Mouse (Mus musculus) C2C12 (cell line): ENCODE measurements around the gene Gnao1. TPM values are rescaled to one million over a fixed set of nuclear protein-coding genes. Genes with fewer than 3 reads are reported as not detected.

Experiments
- H3K27me3 ChIP-seq: one replicate; pipeline ENCODE4 v1.6.1; 2011; ENCODE audit not compliant: control insufficient read depth, insufficient read depth, insufficient read length
- H3K36me3 ChIP-seq: one replicate; pipeline ENCODE4 v1.6.1; 2011; ENCODE audit not compliant: control insufficient read depth, insufficient read depth
- H3K4me3 ChIP-seq: one replicate; pipeline ENCODE4 v1.5.1; 2011; ENCODE audit warnings: mild to moderate bottlenecking, control low read depth; ENCODE audit not compliant: poor library complexity, insufficient read depth, severe bottlenecking
- H3K79me2 ChIP-seq: one replicate; pipeline ENCODE4 v1.6.1; 2011; ENCODE audit not compliant: control insufficient read depth, insufficient read depth
- H3K79me3 ChIP-seq: one replicate; pipeline ENCODE4 v1.6.1; 2011; ENCODE audit warnings: low read depth, control low read depth
- H3ac ChIP-seq: one replicate; pipeline ENCODE3; 2011; ENCODE audit warnings: low read depth; ENCODE audit not compliant: control insufficient read depth, insufficient read length
- CEBPB ChIP-seq: IDR thresholded peaks from one replicate; pipeline ENCODE4 v1.6.1; 2011; ENCODE audit warnings: low read depth, mild to moderate bottlenecking, control low read depth, moderate library complexity
- CTCF ChIP-seq: IDR thresholded peaks from one replicate; pipeline ENCODE4 v1.5.1; 2011; ENCODE audit not compliant: control insufficient read depth, insufficient read depth, insufficient read length
- FOSL1 ChIP-seq: IDR thresholded peaks from one replicate; pipeline ENCODE4 v1.8.0; 2011; ENCODE audit warnings: mild to moderate bottlenecking, low read length; ENCODE audit not compliant: poor library complexity, insufficient read depth, severe bottlenecking
- MAX ChIP-seq: IDR thresholded peaks from one replicate; pipeline ENCODE4 v1.6.1; 2011; ENCODE audit warnings: mild to moderate bottlenecking, control low read depth
- MYOD1 ChIP-seq: IDR thresholded peaks from one replicate; pipeline ENCODE4 v1.6.1; 2011; ENCODE audit warnings: low read depth; ENCODE audit not compliant: control insufficient read depth, insufficient read length
- MYOG ChIP-seq: IDR thresholded peaks from one replicate; pipeline ENCODE4 v1.6.1; 2011; ENCODE audit not compliant: control insufficient read depth, insufficient read length; ENCODE audit errors: extremely low read depth
- USF1 ChIP-seq: IDR thresholded peaks from one replicate; pipeline ENCODE4 v1.6.1; 2011; ENCODE audit warnings: low read depth, mild to moderate bottlenecking, control low read depth, moderate library complexity
- polyA plus RNA-seq: library from polyadenylated mRNA; unstranded; fragments of >200 nt; fragmentation: generic; extraction: Trizol; gene quantifications from one replicate; pipeline ENCODE4 v1.2.1, GENCODE M21; 2012; ENCODE audit warnings: missing spikeins

Gene Gnao1
- polyA plus RNA-seq, 1 experiment = 20.5 TPM

DNA sequence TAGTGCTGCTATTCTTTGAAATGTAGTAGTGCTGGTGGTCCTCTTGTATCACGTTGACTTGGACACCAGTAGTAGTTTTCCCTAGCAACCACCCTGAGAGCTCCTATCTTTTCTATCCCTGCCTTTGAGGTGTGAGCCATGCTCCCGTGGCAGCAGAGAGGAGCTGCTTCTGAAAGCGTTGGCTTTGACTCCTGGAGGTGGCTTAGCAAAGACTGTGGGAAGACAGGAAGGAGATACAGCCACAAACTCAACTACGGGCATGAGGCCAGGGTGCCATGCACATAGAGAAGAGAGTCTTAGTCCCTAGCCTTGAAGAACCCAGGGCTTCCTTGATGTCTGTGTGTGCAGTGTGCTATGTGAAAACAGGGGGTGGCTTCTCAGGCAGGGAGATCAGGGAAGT lies 10.2 kb downstream of the Gnao1 start:
- Histone ChIP-seq H3K27me3 (no peaks in the 10 kb centered on the region), H3K4me3 (no peak overlapping the region), H3K36me3 (peaks cover 9% of the 10 kb centered on the region), H3ac (no peak overlapping the region), H3K79me3 (no peaks in the 10 kb centered on the region), H3K79me2 (no peaks in the 10 kb centered on the region)
- no peak for TF ChIP-seq CTCF
- no peak for TF ChIP-seq MAX
- no peak for TF ChIP-seq MYOD1
- TF ChIP-seq CEBPB = no peak
- no peak for TF ChIP-seq MYOG
- TF ChIP-seq FOSL1 = no peak
- no peak for TF ChIP-seq USF1

DNA sequence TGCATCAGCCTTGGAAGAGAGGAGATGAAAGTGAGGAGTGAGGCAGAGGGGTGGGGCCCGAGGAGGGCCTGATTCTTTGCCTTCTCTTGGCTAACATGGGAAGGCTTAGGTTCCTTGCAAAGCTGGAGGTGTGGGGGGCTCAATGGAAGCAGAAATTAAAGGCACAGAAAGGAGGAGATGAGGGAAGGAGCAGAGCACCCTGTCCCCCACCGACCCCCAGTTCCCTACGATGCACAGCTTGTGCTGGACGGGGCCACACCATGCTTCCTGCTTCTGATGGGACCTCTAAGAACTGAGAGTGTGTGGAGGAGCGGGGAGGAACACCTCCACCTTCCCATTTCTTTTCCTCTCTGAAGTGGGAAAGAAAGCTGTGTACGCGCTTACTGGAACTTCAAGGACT lies 11.6 kb downstream of the Gnao1 start:
- TF ChIP-seq MAX (no peak), FOSL1 (no peak), CEBPB (no peak), CTCF (no peak), MYOG (no peak)
- H3K4me3 ChIP-seq = no peak overlapping the region
- H3K79me3 ChIP-seq = no peaks in the 10 kb centered on the region
- H3ac ChIP-seq = no peak overlapping the region
- H3K27me3 ChIP-seq = no peaks in the 10 kb centered on the region
- H3K79me2 ChIP-seq = no peaks in the 10 kb centered on the region
- peaks cover 9% of the 10 kb centered on the region for H3K36me3 ChIP-seq

DNA sequence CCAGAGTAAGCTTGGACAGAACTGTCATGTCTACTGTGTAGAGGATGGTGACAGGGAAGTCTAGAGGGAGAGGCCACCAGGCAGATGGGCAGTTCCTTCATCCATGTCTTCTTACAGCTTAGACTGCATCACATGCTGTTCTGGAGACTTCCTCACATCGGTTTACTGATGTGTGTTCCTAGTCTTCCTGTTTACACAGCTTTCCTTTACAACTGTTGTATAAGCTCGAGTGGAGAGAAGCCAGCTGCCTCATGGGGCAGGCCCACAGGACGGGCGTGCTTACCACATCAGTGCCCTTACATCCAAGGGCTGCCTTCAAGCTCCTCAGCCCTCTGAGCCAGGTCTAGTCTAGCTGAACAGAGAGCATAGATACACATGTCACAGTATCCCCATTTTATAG lies 15.6 kb downstream of the Gnao1 start:
- no peak overlapping the region for H3K4me3 ChIP-seq
- H3K27me3 ChIP-seq = no peaks in the 10 kb centered on the region
- TF ChIP-seq FOSL1 (no peak), MAX (no peak), CTCF (no peak), CEBPB (no peak), MYOG (no peak), MYOD1 (no peak), USF1 (no peak)
- no peaks in the 10 kb centered on the region for H3K36me3 ChIP-seq
- H3K79me2 ChIP-seq = no peaks in the 10 kb centered on the region
- H3ac ChIP-seq = no peak overlapping the region
- H3K79me3 ChIP-seq = peaks cover 4% of the 10 kb centered on the region

DNA sequence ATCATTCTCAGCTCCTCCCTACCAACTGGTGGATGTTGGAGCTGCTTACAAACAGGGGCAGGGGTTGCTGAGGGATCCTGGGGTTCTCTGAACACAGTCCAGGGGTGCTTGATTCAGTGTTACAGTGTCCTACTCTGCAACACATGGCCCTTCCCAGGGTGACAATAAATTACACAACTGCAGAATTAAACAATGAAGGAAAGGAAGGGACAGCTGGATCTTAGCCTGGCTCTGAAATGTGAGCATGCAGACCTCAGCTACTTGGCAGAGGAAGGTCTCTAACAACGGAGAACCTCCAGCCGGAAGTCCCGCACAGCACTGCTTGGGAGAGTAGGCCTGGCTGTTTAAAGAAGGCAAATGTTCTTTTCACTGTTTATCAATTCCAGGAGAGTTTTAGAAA lies 20.9 kb downstream of the Gnao1 start:
- TF ChIP-seq FOSL1 (no peak), USF1 (no peak), MYOD1 (no peak), MAX (no peak)
- no peaks in the 10 kb centered on the region for H3K27me3 ChIP-seq
- no peaks in the 10 kb centered on the region for H3K36me3 ChIP-seq
- H3K4me3 ChIP-seq = no peak overlapping the region
- peaks cover 6% of the 10 kb centered on the region for H3K79me3 ChIP-seq
- H3K79me2 ChIP-seq = no peaks in the 10 kb centered on the region
- no peak overlapping the region for H3ac ChIP-seq

DNA sequence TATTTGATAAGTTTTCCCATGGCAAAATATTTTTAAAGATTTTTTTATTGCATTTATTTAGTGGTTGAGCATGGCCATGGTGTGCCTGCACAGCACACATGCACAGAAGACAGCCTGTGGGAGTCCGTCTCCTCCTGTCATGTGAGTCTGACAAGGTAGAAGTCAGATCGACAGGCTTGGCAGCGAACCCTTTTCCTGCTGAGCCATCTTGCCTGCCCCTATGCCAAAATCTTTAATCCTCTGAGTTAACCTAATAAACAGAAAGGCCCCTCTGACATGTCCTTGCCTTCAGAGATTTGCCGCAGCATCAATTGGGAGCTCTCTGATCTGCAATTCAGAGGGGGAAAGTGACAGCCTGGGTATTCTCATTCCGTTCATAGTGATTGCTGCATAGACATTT lies 26.0 kb downstream of the Gnao1 start:
- no peaks in the 10 kb centered on the region for H3K27me3 ChIP-seq
- no peak overlapping the region for H3K4me3 ChIP-seq
- no peak for TF ChIP-seq CEBPB
- no peak for TF ChIP-seq FOSL1
- no peak for TF ChIP-seq MYOD1
- H3ac ChIP-seq = no peak overlapping the region
- no peaks in the 10 kb centered on the region for H3K79me2 ChIP-seq
- H3K79me3 ChIP-seq = peaks cover 3% of the 10 kb centered on the region
- H3K36me3 ChIP-seq = peaks cover 6% of the 10 kb centered on the region

DNA sequence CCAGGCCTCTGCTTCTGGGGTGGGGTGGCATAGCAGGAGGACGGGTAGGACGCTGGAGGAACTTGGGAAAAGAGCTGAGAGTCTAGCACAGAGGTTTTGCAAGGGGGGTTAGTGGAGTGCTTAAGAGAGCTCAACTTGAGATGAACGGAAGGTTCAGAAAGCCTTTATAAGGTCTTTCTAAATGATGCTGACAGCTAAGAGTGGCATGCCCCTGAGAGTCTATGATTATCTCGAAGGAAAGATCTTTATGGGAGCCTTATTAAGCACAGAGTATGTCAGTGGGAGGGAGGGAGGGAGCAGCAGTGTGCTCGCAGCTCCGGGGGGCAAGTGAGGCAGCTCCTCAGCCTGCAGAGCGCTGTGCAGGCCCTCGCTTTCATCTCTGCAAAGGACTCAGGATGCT lies 29.3 kb downstream of the Gnao1 start:
- no peak overlapping the region for H3ac ChIP-seq
- peaks cover 6% of the 10 kb centered on the region for H3K36me3 ChIP-seq
- TF ChIP-seq MYOG (no peak), MAX (no peak), MYOD1 (no peak), FOSL1 (no peak), CEBPB (no peak), USF1 (no peak), CTCF (no peak)
- H3K4me3 ChIP-seq = no peak overlapping the region
- H3K27me3 ChIP-seq = no peaks in the 10 kb centered on the region
- H3K79me2 ChIP-seq = peaks cover 12% of the 10 kb centered on the region
- H3K79me3 ChIP-seq = peaks cover 4% of the 10 kb centered on the region
